Mouse (Mus musculus) thymus, adult 2 months (tissue): ENCODE measurements at regions not wholly inside any gene's neighbourhood (a gene's known extent, or its start where the extent isn't known, plus 50 kb on each side); places are given as distances from the start of the nearest gene placed in this dataset.

Experiments
- CTCF ChIP-seq: fragments of 200-500 bp; IDR thresholded peaks from 2 replicates; pipeline ENCODE4 v1.5.1; 2012; ENCODE audit warnings: mild to moderate bottlenecking, control low read depth, low read length, moderate library complexity, borderline replicate concordance; ENCODE audit not compliant: control insufficient read depth, poor library complexity, insufficient read depth; ENCODE audit errors: extremely low read depth
- POLR2A ChIP-seq: fragments of 200-500 bp; IDR thresholded peaks from 2 replicates; pipeline ENCODE4 v1.6.1; 2012; ENCODE audit warnings: mild to moderate bottlenecking, low read length, control low read depth, moderate library complexity; ENCODE audit not compliant: control insufficient read depth, poor library complexity, insufficient read depth; ENCODE audit errors: extremely low read depth

- TF ChIP-seq CTCF (no peak), POLR2A (no peak)
These were observed 224.6 kb upstream of the Hes1 start for GRCm38 (mm10) chr16:29839662-29840001.
